Mouse (Mus musculus) retina, embryonic 14.5 days (tissue): ENCODE results near the gene Rrn3.
"Not testable (repeated sequence)": the region's sequence is repeated elsewhere in the genome, so short reads cannot be mapped to it uniquely, and the experiment has no call there.

Experiments
- DNase-seq: peaks from one replicate; pipeline ENCODE4 v3.0.0-alpha.2; 2015; ENCODE audit warnings: low spot score

Rrn3 gene

DNA sequence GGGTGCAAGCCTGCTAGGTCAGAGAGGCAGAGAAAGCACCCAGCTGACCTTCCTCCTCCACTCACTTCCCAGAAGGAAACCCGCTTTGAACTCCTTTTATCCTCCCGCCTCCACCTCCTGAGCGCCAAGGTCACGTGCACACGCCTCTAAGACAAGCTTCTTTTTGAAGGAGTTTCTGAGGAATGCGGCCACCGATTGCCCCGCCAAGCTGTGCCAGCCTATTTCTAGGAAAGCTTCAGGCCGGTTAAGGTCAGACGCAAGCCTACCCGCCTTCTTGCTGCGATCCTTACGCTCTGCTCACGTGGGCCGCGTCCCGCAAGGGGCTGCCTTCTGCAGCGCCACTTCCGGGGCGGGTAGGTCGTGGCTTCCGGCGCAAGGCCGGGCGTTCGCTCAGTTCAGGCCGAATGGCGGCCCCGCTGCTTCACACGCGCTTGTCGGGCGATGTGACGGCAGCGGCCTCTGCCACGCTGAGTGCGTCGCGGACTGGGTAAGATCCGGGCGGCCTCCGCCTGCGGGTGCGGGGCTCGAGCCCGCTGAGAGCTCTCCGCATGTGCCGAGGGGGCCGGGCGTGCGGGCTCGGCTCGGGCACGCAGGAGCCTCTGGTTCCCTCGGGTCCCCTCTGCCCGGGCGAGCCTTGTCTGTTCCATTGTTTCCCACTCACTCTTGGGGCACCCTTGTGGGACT lies at the start of gene Rrn3:
Gene Rrn3 (plus strand): TSS at position 356 of the 684 bp plus-strand sequence.
- peak; percentile 87 for DNase-seq

GRCm38 (mm10) chr16:13732786-13733185 lies 47.7 kb upstream of the Rrn3 start:
- no peak for DNase-seq

DNA sequence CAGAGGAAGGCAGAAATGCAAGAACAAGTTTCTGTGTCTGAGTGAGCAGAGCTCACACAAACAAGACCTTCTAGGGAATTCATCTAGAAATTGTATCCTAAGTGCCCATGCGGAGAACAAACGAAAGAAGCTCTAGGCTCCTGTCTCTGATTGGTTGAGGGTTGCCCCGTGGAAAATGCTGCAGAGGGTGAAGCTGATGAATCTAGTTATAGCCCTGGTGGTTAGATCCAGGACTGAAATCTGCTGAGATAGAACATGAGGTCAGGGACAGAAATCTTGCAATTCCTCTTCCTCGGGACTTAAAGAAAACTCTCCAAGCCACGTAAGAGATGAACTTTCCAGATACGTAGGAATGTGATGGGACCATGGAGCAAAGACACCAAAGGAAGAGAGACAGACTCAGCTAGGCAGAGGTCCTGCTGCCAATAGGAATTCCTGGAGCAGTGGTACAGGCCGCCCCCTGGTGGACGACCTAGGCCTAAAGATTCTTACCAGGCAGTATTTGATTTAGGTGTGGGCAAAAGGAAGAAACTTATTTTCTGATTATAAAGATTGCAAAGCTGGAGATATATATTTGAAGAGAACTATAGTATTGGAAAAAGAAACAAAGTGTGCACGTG lies 46.9 kb upstream of the Rrn3 start:
- peak; percentile 91 for DNase-seq

GRCm38 (mm10) chr16:13735977-13736376 lies 44.5 kb upstream of the Rrn3 start:
- DNase-seq, result no peak

GRCm38 (mm10) chr16:13739044-13739443 lies 41.5 kb upstream of the Rrn3 start:
- not testable (repeated sequence) for DNase-seq

- no peak for DNase-seq
Observed at GRCm38 (mm10) chr16:13740844-13741243, 39.7 kb upstream of the Rrn3 start.

- DNase-seq, result no peak
Observed at GRCm38 (mm10) chr16:13747708-13748107, 32.8 kb upstream of the Rrn3 start.

- no peak for DNase-seq
Observed at GRCm38 (mm10) chr16:13748124-13748523, 32.4 kb upstream of the Rrn3 start.

DNA sequence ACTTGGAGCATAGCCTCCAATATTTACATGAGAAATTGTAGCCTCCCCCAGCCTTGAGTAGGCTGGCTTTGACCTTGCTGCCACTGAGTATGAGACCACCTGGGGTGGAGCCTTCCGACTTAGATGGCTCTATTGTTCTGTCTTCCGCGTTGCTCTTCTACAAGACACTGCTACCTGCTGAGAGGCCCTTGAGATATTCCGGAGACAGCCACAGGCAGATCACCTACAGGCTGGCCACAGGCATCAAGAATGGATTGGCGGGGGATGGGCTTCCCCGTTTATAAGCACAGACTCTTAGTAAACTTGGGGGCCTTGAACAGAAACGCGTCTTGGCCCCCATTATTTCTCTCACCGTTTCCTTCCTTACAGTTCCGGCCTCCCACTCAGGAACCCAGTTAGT lies 31.7 kb upstream of the Rrn3 start:
- DNase-seq, result not testable (repeated sequence)

DNA sequence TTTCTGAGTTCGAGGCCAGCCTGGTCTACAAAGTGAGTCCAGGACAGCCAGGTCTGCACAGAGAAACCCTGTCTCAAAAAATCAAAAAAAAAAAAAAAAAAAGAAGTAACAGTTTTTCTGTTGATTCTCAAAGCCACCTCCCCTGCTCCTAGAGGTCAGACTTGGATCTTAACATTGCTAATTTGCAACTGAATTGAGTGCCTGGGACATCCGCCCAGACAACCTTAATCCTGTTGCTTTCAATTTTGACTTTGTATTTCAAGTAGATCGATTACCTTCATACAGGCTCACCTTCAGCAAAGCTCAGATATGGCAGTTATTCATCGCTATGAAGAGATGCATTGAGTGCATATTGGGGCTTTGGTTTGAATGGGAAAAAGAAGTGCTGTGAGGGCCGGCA lies 31.2 kb upstream of the Rrn3 start:
- no peak for DNase-seq

DNA sequence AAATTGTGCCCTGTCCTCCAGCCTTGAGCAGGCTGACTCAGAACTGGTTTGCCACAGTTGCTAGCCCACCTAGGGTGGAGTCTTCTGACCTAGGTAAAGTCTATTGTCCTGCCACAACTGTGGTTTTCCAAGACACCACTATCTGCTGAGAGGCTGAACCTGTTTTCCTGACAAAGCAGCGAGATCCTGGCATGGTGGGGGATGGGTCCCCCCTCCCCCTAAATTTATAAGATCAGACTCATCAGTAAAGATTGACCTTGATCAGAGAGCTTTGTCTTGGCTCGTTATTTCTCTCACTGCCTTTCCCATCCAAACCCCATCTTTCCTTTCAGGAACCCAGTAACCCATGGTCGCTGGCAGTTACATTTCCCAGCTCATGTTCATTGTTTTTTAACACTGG lies 30.5 kb upstream of the Rrn3 start:
- DNase-seq, result no peak

DNA sequence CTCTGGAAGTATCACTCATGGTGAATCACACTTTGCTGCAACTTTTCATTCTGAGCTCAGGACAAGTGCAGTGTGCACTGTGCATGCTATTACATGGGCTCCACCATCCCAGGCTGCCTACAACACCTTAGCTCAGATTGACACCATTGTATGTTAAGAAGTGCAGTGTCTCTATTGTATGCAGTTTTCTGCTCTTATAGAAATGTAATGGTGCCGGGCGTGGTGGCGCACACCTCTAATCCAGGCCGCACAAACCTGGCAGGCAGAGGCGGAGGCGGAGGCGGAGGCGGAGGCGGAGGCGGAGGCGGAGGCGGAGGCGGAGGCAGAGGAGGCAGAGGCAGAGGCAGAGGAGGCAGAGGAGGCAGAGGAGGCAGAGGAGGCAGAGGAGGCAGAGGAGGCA lies 29.9 kb upstream of the Rrn3 start:
- DNase-seq, result no peak

GRCm38 (mm10) chr16:13753986-13754385 lies 26.5 kb upstream of the Rrn3 start:
- DNase-seq, result no peak

- peak; percentile 98 for DNase-seq
Observed at GRCm38 (mm10) chr16:13754400-13755190, 25.9 kb upstream of the Rrn3 start.

GRCm38 (mm10) chr16:13757823-13758222 lies 22.7 kb upstream of the Rrn3 start:
- DNase-seq, result no peak

GRCm38 (mm10) chr16:13762807-13763206 lies 17.7 kb upstream of the Rrn3 start:
- not testable (repeated sequence) for DNase-seq

GRCm38 (mm10) chr16:13764519-13764918 lies 16.0 kb upstream of the Rrn3 start:
- DNase-seq, result no peak

GRCm38 (mm10) chr16:13766367-13766766 lies 14.1 kb upstream of the Rrn3 start:
- DNase-seq, result no peak

GRCm38 (mm10) chr16:13771603-13772002 lies 8.9 kb upstream of the Rrn3 start:
- not testable (repeated sequence) for DNase-seq

GRCm38 (mm10) chr16:13772051-13772450 lies 8.5 kb upstream of the Rrn3 start:
- DNase-seq, result not testable (repeated sequence)

GRCm38 (mm10) chr16:13774011-13774410 lies 6.5 kb upstream of the Rrn3 start:
- not testable (repeated sequence) for DNase-seq

DNA sequence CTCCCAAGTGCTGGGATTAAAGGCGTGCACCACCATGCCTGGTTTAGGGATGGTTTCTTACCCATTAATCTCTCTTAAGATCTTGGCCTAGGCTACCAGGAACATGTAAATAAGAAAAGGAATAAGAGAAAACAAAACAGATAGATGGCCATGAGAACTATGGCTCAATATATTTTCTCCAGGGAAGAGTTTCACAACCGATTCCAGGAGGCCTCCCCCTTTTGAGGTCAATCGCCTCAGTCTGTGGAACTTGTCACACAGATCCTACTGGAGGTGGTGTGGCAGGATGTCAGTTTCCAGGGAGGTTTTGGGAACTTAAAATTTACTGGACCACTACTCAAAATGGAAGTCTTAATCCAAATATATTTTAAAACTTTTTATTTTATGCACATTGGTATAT lies 5.9 kb upstream of the Rrn3 start:
- DNase-seq, result not testable (repeated sequence)

- no peak for DNase-seq
Observed at GRCm38 (mm10) chr16:13781216-13781615, 708 bp downstream of the Rrn3 start.
